Mouse (Mus musculus): ENCODE measurements at regions not wholly inside any gene's neighbourhood (a gene's known extent, or its start where the extent isn't known, plus 50 kb on each side); places are given as distances from the start of the nearest gene placed in this dataset.

- DNase-seq = no peak
Observed at GRCm38 (mm10) chr15:62325451-62326290, 1402.9 kb upstream of the A1bg start.

DNA sequence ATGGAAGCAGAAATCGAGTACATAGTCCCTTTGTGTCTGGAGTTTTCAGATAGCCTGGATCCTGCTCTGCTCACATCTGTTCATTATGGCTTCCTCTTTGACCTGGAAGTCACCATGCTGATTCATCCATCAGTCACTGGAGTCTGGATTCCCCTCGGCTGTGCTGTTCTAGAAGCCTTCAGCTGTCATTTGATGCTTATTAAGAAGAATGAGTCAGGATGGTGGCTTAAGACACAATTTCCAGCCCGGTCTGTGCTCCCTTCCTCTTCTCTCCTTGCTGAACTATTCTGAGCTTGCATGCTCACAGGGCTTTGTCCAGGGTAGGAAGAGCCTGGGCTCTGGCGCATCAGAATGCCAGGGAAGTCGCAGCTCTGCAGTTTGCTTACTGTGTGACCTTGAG is 1398.2 kb upstream of the A1bg start:
- DNase-seq = no peak

DNA sequence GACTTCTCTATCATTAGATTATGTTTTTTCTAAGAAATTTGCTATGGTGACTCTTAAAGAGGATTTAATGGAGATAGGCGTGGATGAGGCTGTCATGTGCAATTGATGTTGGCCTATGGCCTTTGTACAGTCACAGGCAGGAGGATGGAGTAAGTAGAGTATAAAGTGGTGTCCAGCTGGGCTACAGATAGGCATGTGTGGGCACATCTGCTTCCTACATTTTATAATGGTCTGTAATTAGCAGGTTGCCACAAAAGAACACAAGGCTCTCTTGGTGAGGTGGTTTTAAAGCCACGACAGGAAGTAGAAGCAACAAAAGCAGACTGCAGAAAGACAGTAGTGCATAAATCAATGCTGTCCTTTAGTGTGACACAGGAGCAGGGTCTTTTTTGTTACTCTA is 1391.6 kb upstream of the A1bg start:
- no peak for DNase-seq

DNA sequence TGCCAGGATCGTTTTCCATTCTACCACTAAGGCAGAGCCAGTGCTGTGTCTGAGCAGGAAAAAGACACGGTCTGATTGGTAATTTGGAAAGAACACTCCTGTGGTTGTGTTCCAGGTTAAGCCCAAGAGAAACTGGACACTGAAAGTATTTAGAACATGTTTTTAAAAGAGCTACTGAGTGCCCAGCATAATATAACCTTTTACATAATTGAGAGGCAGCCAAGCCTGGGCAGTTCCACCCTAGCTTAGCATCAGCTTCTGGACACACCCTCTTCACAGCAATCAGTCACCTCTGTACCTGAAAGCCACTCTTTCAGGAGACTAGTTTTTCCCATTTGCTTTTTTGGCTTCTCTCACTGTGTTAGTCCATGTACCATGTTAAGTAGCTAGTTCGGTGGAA is 1379.4 kb upstream of the A1bg start:
- DNase-seq = no peak

GRCm38 (mm10) chr15:62301567-62301966 is 1378.8 kb upstream of the A1bg start:
- no peak for DNase-seq

GRCm38 (mm10) chr15:62297138-62297537 is 1374.3 kb upstream of the A1bg start:
- DNase-seq = no peak

- DNase-seq = peak; percentile 20
Observed at GRCm38 (mm10) chr15:62295233-62295927, 1372.6 kb upstream of the A1bg start.

DNA sequence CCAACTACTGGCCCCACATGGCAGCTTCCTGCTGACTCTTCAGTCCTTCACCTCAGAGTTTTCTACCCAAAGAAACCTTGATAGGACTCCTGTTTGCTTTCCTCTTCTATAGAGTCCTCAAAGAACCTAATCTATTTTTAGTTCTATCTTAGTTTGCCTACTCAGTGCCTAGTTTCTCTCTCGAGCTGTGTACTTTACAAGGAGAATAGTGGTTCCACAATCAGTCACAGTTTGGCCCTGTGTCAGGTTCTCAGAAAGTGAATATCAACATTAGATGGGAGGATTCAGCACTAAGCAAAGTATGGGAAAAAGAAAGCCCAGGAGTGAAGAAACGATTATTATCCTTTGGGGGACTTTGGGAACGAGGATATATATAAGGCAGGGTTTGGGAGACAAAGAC is 1372.0 kb upstream of the A1bg start:
- no peak for DNase-seq

GRCm38 (mm10) chr15:62292876-62293275 is 1370.1 kb upstream of the A1bg start:
- DNase-seq = no peak

DNA sequence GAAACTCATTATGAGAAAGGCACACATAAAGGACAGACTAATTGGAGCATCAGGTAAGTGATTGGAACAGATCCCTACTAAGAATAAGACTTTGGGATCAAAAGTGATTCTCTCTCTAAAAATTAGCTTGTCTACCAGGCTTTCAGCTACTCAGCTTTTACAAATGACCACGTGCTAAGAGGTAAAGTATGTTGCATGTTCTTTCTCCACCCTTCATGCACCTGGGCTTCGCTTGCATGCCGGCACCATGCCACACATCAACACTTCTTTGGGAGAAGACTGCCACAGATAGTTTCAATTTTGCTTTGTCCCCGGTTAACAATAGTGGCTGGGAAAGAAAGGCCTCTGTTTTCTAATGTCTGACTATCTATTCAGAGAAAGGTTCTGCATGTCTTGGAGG is 1367.9 kb upstream of the A1bg start:
- no peak for DNase-seq

GRCm38 (mm10) chr15:62286666-62287655 is 1364.1 kb upstream of the A1bg start:
- no peak for DNase-seq

GRCm38 (mm10) chr15:62284606-62285531 is 1362.1 kb upstream of the A1bg start:
- no peak for DNase-seq

- DNase-seq = no peak
Observed at GRCm38 (mm10) chr15:62283661-62284429, 1361.0 kb upstream of the A1bg start.

DNA sequence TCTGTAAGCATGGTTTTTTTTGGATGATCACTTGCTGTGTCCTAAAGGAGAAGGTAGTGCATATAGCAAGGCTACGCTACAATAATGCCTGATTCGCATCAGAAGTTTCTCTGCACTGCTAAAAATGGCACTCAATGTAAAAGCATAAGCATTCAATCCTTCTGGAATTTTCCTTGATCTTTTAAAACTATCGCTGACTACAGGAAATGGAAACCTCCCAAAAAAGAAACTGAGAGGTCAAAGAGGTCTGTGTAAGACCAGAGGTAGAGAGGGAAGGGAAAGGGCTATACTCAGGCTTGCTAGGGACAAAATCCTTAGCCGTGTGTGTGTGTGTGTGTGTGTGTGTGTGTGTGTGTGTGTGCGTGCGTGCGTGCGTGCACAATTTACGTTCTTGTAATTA is 1359.8 kb upstream of the A1bg start:
- no peak for DNase-seq

DNA sequence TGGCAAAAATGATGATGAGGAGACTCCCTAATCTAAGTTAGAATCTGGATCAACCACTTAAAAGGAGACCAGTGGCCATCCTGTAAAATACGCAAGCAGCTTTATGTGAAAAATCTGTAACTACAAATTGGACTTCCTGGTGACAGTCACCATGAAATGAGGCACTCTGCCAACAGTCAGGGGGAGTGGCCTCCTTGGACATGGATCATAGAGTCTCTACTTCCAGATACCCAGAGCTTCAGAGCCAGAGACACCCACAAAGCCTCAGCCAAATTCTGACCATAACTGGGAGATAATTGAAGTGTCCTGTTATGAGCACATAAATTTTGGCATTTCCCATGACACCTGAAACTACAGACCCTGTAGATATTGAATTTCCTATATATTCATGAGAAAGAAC is 1359.3 kb upstream of the A1bg start:
- DNase-seq = no peak

GRCm38 (mm10) chr15:62279526-62279925 is 1356.7 kb upstream of the A1bg start:
- no peak for DNase-seq

DNA sequence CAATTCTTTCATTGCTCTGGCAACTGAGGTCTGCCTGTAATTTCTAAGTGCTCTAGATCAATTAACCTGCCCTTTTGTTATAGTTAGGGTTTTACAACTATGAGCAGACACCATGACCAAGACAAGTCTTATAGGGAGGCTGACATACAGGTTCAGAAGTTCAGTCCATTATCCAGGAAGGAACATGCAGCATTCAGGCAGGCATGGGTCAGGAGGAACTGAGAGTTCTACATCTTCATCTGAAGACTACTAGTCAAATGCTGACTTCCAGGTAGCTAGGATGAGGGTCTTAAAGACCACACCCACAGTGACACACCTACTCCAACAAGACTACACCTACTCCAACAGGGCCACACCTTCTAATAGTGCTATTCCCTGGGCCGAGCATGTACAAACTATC is 1352.0 kb upstream of the A1bg start:
- DNase-seq = no peak

GRCm38 (mm10) chr15:62273855-62274488 is 1351.2 kb upstream of the A1bg start:
- DNase-seq = no peak

DNA sequence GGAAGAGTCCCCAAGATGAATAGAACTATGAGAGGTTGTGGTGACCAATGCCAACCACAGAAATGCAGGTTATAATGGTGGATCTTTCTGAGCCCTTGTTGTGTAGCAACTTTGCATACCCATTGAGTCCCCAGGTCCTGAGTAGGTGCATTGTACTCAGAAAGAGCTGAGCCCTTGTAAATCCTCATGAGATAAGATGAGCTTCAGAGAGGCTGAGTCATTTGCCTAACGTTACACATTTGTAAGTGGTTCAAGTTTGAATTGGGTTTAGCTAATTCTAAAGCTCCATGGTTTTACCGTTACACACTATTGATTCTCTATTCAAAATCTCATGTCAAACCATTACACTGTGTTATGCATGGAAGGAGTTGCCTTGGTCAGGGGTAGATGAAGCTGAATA is 1349.9 kb upstream of the A1bg start:
- DNase-seq = no peak

DNA sequence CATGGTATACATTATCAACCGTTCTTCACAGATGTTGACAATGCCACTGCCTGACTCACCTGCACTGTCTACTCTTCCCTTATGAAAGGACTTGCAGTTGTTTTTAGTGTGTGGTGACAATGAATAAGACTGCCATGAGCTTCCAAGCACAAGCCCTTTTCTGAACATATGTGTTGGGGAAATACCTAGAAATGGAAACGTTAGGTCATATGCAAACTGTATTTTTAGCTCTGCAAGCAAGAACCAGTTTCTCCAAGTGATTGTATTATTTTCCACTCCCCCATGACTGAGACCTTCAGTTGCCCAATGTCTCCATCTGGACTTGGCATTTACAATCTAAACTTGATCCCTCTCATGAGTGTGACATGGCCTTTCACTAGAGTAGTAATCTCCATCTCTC is 1348.6 kb upstream of the A1bg start:
- DNase-seq = no peak

DNA sequence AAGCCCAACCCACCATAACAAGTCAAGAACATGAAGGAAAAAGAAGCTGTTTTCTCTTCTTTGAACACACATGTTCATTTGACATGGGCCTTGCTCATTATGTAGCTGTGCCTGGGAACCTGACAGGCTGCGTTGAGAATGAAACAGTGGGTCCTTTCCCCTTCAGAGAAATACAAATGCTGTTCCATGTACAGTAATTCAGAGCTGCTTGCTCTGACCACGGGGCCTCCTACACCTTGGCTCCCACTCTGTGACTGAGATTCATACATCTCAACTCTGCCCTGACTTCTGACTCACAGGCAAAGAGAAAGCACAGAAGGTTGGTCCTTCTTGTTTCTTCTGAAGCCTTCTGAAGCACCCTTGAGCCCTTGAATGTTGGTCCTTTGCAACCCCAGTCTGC is 1345.4 kb upstream of the A1bg start:
- DNase-seq = no peak

All from right cerebral cortex, postnatal 25 days (tissue).